Mouse (Mus musculus) lung, adult 2 months (tissue): ENCODE measurements around the gene Chm.

Experiments used
- CTCF ChIP-seq: fragments of 200-500 bp; IDR thresholded peaks from 2 replicates; pipeline ENCODE4 v1.5.1; 2011; ENCODE audit warnings: mild to moderate bottlenecking, low read length, control low read depth; ENCODE audit not compliant: insufficient read depth
- POLR2A ChIP-seq: fragments of 200-500 bp; IDR thresholded peaks from 2 replicates; pipeline ENCODE4 v1.6.1; 2011; ENCODE audit warnings: low read depth, mild to moderate bottlenecking, control low read depth, low read length, borderline replicate concordance; ENCODE audit errors: extremely low read depth

GRCm38 (mm10) chrX:113172766-113173165 is 12.6 kb downstream of the Chm start:
- TF ChIP-seq CTCF, result no peak
- no peak for TF ChIP-seq POLR2A
